Mouse (Mus musculus) heart, postnatal 36 days (tissue): ENCODE measurements around the gene Krt12. TPM values are rescaled to one million over a fixed set of nuclear protein-coding genes. Genes with fewer than 3 reads are reported as not detected.

Experiments
- DNase-seq, 2 experiments: peaks; one replicate each; pipeline ENCODE4 v3.0.0; 2021 to 2022
- intact Hi-C: fragments of 180-260 bp; cut with DNase I; formaldehyde crosslinking; loops from one replicate; pipeline ENCODE4 v1.15.1; 2025
- total RNA-seq, 2 experiments: library from RNA; stranded (reverse); gene quantifications; 2 replicates each; pipeline ENCODE4 v1.2.3; 2021

The Krt12 gene
- total RNA-seq, 2 experiments from 2014 or later, result not detected

- DNase-seq, result no peak
- intact Hi-C loops, result no loop called here
Measured at GRCm38 (mm10) chr11:99399956-99400549, 22.0 kb downstream of the Krt12 start.

GRCm38 (mm10) chr11:99398832-99399231 is 23.2 kb downstream of the Krt12 start:
- intact Hi-C loops, result no loop called here
- no peak for DNase-seq

- no peak for DNase-seq
- intact Hi-C loops, result no loop called here
Measured at GRCm38 (mm10) chr11:99398084-99398483, 24.0 kb downstream of the Krt12 start.

- intact Hi-C loops, result no loop called here
- DNase-seq, result no peak
Measured at GRCm38 (mm10) chr11:99396661-99397060, 25.4 kb downstream of the Krt12 start.

- intact Hi-C loops, result no loop called here
- DNase-seq, result no peak
Measured at GRCm38 (mm10) chr11:99396034-99396433, 26.0 kb downstream of the Krt12 start.

- intact Hi-C loops, result no loop called here
- DNase-seq, result no peak
Measured at GRCm38 (mm10) chr11:99392492-99392891, 29.6 kb downstream of the Krt12 start.

- intact Hi-C loops, result no loop called here
- DNase-seq, result no peak
Measured at GRCm38 (mm10) chr11:99391375-99391774, 30.7 kb downstream of the Krt12 start.

GRCm38 (mm10) chr11:99390866-99391265 is 31.2 kb downstream of the Krt12 start:
- intact Hi-C loops, result no loop called here
- no peak for DNase-seq

GRCm38 (mm10) chr11:99389264-99389663 is 32.8 kb downstream of the Krt12 start, which contains the start of gene Krt10:
Krt10 (minus strand) TSS chr11:99389364.
- intact Hi-C loops, result loop anchor here (10.0 kb wide), 1 partner anchor 616 kb away; no protein-coding TSS in a partner anchor
- no peak for DNase-seq

GRCm38 (mm10) chr11:99388661-99389060 is 33.4 kb downstream of the Krt12 start:
- intact Hi-C loops, result loop anchor here (10.0 kb wide), 1 partner anchor 616 kb away; no protein-coding TSS in a partner anchor
- DNase-seq, result no peak

- intact Hi-C loops, result loop anchor here (10.0 kb wide), 1 partner anchor 619 kb away; no protein-coding TSS in a partner anchor
- peak; percentile 90 to 92 for DNase-seq
Measured at GRCm38 (mm10) chr11:99385813-99386721, 36.0 kb downstream of the Krt12 start.

GRCm38 (mm10) chr11:99379568-99379967 is 42.5 kb downstream of the Krt12 start:
- intact Hi-C loops, result loop anchor here (1.0 to 2.0 kb wide), 2 partner anchors 195 to 903 kb away; no protein-coding TSS in a partner anchor
- DNase-seq, result peak; percentile 71 to 78

GRCm38 (mm10) chr11:99374803-99375202 is 47.3 kb downstream of the Krt12 start, which contains the start of gene Krt28:
Krt28 (minus strand) TSS chr11:99374903.
- no peak for DNase-seq
- intact Hi-C loops, result no loop called here

GRCm38 (mm10) chr11:99369853-99370451 is 52.1 kb downstream of the Krt12 start:
- intact Hi-C loops, result no loop called here
- no peak for DNase-seq

GRCm38 (mm10) chr11:99369229-99369628 is 52.8 kb downstream of the Krt12 start:
- intact Hi-C loops, result no loop called here
- no peak for DNase-seq

- intact Hi-C loops, result no loop called here
- no peak for DNase-seq
Measured at GRCm38 (mm10) chr11:99366791-99367190, 55.3 kb downstream of the Krt12 start.

Other genes starting within 250 kb of the Krt12 start
- 10 to 100 TPM; 42.9 to 47.8 TPM for gene Smarce1, start 191.2 kb downstream of the Krt12 start, total RNA-seq
- 10 to 100 TPM; 25.6 to 33.4 TPM for gene Krt222, start 178.2 kb downstream of the Krt12 start, total RNA-seq
- not detected for gene Krt24, start 137.0 kb downstream of the Krt12 start, total RNA-seq
- not detected for gene Krt25, start 99.3 kb downstream of the Krt12 start, total RNA-seq
- gene Krt26, start 84.3 kb downstream of the Krt12 start, total RNA-seq, result not detected
- gene Krt27, start 71.2 kb downstream of the Krt12 start, total RNA-seq, result not detected
- gene Krt28, start 47.4 kb downstream of the Krt12 start, total RNA-seq, result not detected
- 1 to 10 TPM; 3.4 to 3.7 TPM for gene Krt10, start 32.9 kb downstream of the Krt12 start, total RNA-seq
- gene Krt20, start 15.9 kb upstream of the Krt12 start, total RNA-seq, result not detected
- not detected for gene Krt23, start 70.9 kb upstream of the Krt12 start, total RNA-seq
- not detected for gene Krt39, start 99.1 kb upstream of the Krt12 start, total RNA-seq
- not detected for gene Krt40, start 120.9 kb upstream of the Krt12 start, total RNA-seq
- gene Krtap3-3, start 128.6 kb upstream of the Krt12 start, total RNA-seq, result not detected
- gene Krtap3-2, start 134.6 kb upstream of the Krt12 start, total RNA-seq, result not detected
- gene Gm11939, start 137.2 kb upstream of the Krt12 start, total RNA-seq, result not detected
- not detected for gene Krtap3-1, start 144.4 kb upstream of the Krt12 start, total RNA-seq
- not detected for gene Krtap1-5, start 158.8 kb upstream of the Krt12 start, total RNA-seq
- gene Krtap1-4, start 161.4 kb upstream of the Krt12 start, total RNA-seq, result not detected
- not detected for gene Krtap1-3, start 169.1 kb upstream of the Krt12 start, total RNA-seq
- gene Krtap9-3, start 175.8 kb upstream of the Krt12 start, total RNA-seq, result not detected
- gene Gm11938, start 181.0 kb upstream of the Krt12 start, total RNA-seq, result not detected
- gene Gm11937, start 187.9 kb upstream of the Krt12 start, total RNA-seq, result not detected
- not detected for gene Krtap2-4, start 192.6 kb upstream of the Krt12 start, total RNA-seq
- not detected for gene Gm11562, start 198.2 kb upstream of the Krt12 start, total RNA-seq
- gene Krtap4-1, start 206.0 kb upstream of the Krt12 start, total RNA-seq, result not detected
- not detected for gene Krtap4-2, start 212.8 kb upstream of the Krt12 start, total RNA-seq
- not detected for gene Krtap4-7, start 221.8 kb upstream of the Krt12 start, total RNA-seq
- gene Gm11555, start 228.0 kb upstream of the Krt12 start, total RNA-seq, result not detected
- gene Gm11563, start 236.7 kb upstream of the Krt12 start, total RNA-seq, result not detected
- gene Krtap4-6, start 243.7 kb upstream of the Krt12 start, total RNA-seq, result not detected